Mouse (Mus musculus) spleen, adult 2 months (tissue): ENCODE measurements around the gene Ccdc71. TPM values are rescaled to one million over a fixed set of nuclear protein-coding genes. Genes with fewer than 3 reads are reported as not detected.

Experiments used
- DNase-seq, 2 experiments: peaks; one replicate each; pipeline versions ENCODE4 v3.0.0 to v3.0.0-alpha.2; 2012 to 2021; ENCODE audit warnings: low spot score in 2 of 2, low read depth in 1 of 2
- H3K27ac ChIP-seq: fragments of 200-500 bp; 2 replicates; pipeline ENCODE4 v1.5.1; 2012; ENCODE audit warnings: low read length, inconsistent platforms; ENCODE audit not compliant: insufficient read depth
- H3K27me3 ChIP-seq: fragments of 200-500 bp; 2 replicates; pipeline ENCODE4 v1.6.1; 2012; ENCODE audit warnings: mild to moderate bottlenecking, moderate library complexity, low read length, inconsistent platforms; ENCODE audit not compliant: control insufficient read depth, insufficient read depth
- H3K36me3 ChIP-seq: fragments of 200-500 bp; 2 replicates; pipeline ENCODE4 v1.6.1; 2012; ENCODE audit warnings: mild to moderate bottlenecking, low read length, inconsistent platforms; ENCODE audit not compliant: control insufficient read depth, insufficient read depth
- H3K4me1 ChIP-seq: fragments of 200-500 bp; 2 replicates; pipeline ENCODE4 v1.6.1; 2011; ENCODE audit warnings: inconsistent platforms; ENCODE audit not compliant: control insufficient read depth, insufficient read depth, insufficient read length
- H3K4me3 ChIP-seq: fragments of 200-500 bp; 2 replicates; pipeline ENCODE4 v1.5.1; 2011; ENCODE audit warnings: mild to moderate bottlenecking, inconsistent platforms; ENCODE audit not compliant: insufficient read depth, insufficient read length; ENCODE audit errors: extremely low read depth
- CTCF ChIP-seq: fragments of 200-500 bp; IDR thresholded peaks from 2 replicates; pipeline ENCODE4 v1.5.1; 2011; ENCODE audit warnings: mild to moderate bottlenecking, inconsistent platforms; ENCODE audit not compliant: insufficient read depth, insufficient read length, insufficient replicate concordance; ENCODE audit errors: extremely low read depth
- POLR2A ChIP-seq: fragments of 200-500 bp; IDR thresholded peaks from 2 replicates; pipeline ENCODE4 v1.6.1; 2011; ENCODE audit warnings: low read depth, low read length, inconsistent platforms
- WGBS: fragments of 180-500 bp; shearing (Covaris S2); methylation state at CpG from one replicate; pipeline ENCODE4 v1.1.7; 2018; 5-methylcytosine and 5-hydroxymethylcytosine counted together
- polyA plus RNA-seq: library from polyadenylated mRNA; depleted of rRNA; stranded (reverse); fragments of >200 nt; gene quantifications from 2 replicates; pipeline ENCODE4 v1.2.3, GENCODE M21; 2012; rRNA removed

The Ccdc71 gene
- polyA plus RNA-seq: 16.5 and 21.3 TPM in 2 replicates

- Histone ChIP-seq H3K36me3 (peaks cover 20% of the 10 kb centered on the region), H3K27me3 (no peaks in the 10 kb centered on the region), H3K4me3 (peak within 1 kb of the TSS; percentile 83), H3K27ac (peak within 1 kb of the TSS; percentile 71), H3K4me1 (peaks cover 7% of the 10 kb centered on the region; the same call in 1 of the 2 replicates)
- peak; percentile 45; the same call in 1 of the 2 replicates for TF ChIP-seq POLR2A
- no peak for TF ChIP-seq CTCF
- WGBS: 1% methylated on average over 52 of the region's 52 CpGs
- peak; percentile 66 to 78 for DNase-seq
Observed at GRCm38 (mm10) chr9:108460319-108461178, at the start of gene Ccdc71. Gene Ccdc71 (plus strand): TSS chr9:108460527.

- Histone ChIP-seq H3K27ac (no peak overlapping the region), H3K27me3 (no peaks in the 10 kb centered on the region), H3K4me3 (no peak overlapping the region), H3K36me3 (no peaks in the 10 kb centered on the region), H3K4me1 (no peaks in the 10 kb centered on the region)
- TF ChIP-seq CTCF (no peak), POLR2A (no peak)
- no peak for DNase-seq
- 88% methylated on average over 9 of the region's 9 CpGs for WGBS
Observed at GRCm38 (mm10) chr9:108411381-108411942, 48.9 kb upstream of the Ccdc71 start.

GRCm38 (mm10) chr9:108412221-108412620 is 48.1 kb upstream of the Ccdc71 start:
- Histone ChIP-seq H3K27ac (no peak overlapping the region), H3K27me3 (no peaks in the 10 kb centered on the region), H3K4me3 (no peak overlapping the region), H3K36me3 (no peaks in the 10 kb centered on the region), H3K4me1 (no peaks in the 10 kb centered on the region)
- 81% methylated on average over 1 of the region's 1 CpGs for WGBS
- TF ChIP-seq POLR2A (no peak), CTCF (no peak)
- peak in 1 of 2 experiments; percentile 5 for DNase-seq

- no peaks in the 10 kb centered on the region for H3K27me3 ChIP-seq
- DNase-seq: no peak
- no peak within 1 kb of the TSS for H3K4me3 ChIP-seq
- TF ChIP-seq POLR2A (no peak), CTCF (no peak)
- H3K4me1 ChIP-seq: no peaks in the 10 kb centered on the region
- H3K27ac ChIP-seq: no peak within 1 kb of the TSS
- no peaks in the 10 kb centered on the region for H3K36me3 ChIP-seq
Observed at GRCm38 (mm10) chr9:108428384-108428783, 31.9 kb upstream of the Ccdc71 start, which contains the start of gene Ccdc36. Gene Ccdc36 (minus strand): TSS chr9:108428484.

- H3K4me3 ChIP-seq: no peak overlapping the region
- no peaks in the 10 kb centered on the region for H3K4me1 ChIP-seq
- H3K27ac ChIP-seq: no peak overlapping the region
- 66% methylated on average over 32 of the region's 32 CpGs for WGBS
- H3K27me3 ChIP-seq: no peaks in the 10 kb centered on the region
- TF ChIP-seq POLR2A (no peak), CTCF (no peak)
- no peak for DNase-seq
- H3K36me3 ChIP-seq: no peaks in the 10 kb centered on the region
Observed at GRCm38 (mm10) chr9:108431431-108432067, 28.8 kb upstream of the Ccdc71 start.

GRCm38 (mm10) chr9:108436182-108436581 is 24.1 kb upstream of the Ccdc71 start, which contains the start of gene BC048562:
Gene BC048562 (plus strand): TSS chr9:108436482.
- H3K36me3 ChIP-seq: no peaks in the 10 kb centered on the region
- WGBS: 88% methylated on average over 3 of the region's 3 CpGs
- H3K27me3 ChIP-seq: no peaks in the 10 kb centered on the region
- TF ChIP-seq POLR2A: no peak
- no peak for DNase-seq
- no peaks in the 10 kb centered on the region for H3K4me1 ChIP-seq
- H3K4me3 ChIP-seq: no peak within 1 kb of the TSS
- H3K27ac ChIP-seq: no peak within 1 kb of the TSS
